Mouse (Mus musculus): Measurements from ENCODE around the gene Mgll.

DNA sequence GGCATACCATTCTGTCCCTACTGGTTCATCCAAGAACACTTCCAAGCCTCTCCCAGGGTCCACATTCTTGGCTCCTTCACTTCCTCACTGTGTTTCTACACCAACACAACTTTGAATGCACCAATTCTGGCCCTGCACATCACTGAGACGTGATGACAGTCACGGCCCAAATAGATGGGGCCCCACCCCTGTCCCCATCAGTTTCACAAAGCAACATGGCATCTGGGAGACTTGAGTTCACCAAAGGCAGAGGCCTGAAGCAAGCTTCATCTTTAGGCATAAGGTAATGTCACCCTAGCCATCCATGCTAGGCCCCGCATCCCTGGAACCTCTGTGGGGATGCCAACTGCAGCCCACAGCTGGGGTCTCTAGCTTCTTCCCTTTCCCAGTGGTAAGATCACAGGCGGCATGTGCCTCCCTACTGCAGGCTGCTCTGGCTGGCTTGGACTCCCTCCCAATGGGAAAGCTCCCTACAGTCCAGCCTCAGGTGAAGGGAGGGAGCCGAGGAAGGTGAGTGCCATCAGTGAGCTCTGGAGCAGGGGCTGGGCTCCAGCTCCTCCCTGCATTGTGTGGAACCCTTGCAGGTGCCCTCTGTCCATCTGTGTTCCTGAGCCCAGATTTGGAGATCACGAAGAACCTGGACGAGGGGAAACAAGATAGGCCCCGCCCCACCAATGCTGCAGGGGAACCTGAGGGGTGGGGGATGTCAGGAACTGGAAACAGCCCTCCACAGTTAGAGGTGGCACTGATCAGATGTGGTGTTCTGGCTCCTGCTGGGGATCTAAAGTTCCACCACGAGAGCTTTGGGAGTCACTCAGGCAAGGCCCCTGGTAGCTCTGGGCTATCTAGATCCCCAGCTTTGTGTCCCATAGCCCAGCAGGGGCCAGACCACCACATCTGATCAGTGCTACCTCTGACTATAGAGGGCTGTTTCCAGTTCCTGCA lies 119.8 kb downstream of the Mgll start:
- TF ChIP-seq POLR2A (IDR thresholded peaks at IDR 0.05; ENCODE audit: borderline replicate concordance, low read depth, low read length) = no peak
- TF ChIP-seq CTCF (IDR thresholded peaks at IDR 0.05; ENCODE audit: low read depth, low read length) = no peak

All from bone marrow macrophage, adult 2 months (primary cell).